Mouse (Mus musculus): Measurements from ENCODE around the gene Ccdc155. TPM values are rescaled to one million over a fixed set of nuclear protein-coding genes. Genes with fewer than 3 reads are reported as not detected.

Gene Ccdc155
- total and polyA plus RNA-seq, 3 experiments, result 0.12 TPM; not detected in 2

- H3K4me1 ChIP-seq (ENCODE audit: control insufficient read depth, insufficient read depth, low read length), result peaks cover 3% of the 10 kb centered on the region
- no peak overlapping the region for H3K4me3 ChIP-seq
- no peak overlapping the region for H3K9ac ChIP-seq (ENCODE audit: low read depth, low read length)
- H3K27ac ChIP-seq, result no peak overlapping the region
- no peaks in the 10 kb centered on the region for H3K79me2 ChIP-seq (replicated peaks; ENCODE audit: control insufficient read depth, insufficient read depth, low read length)
- intact Hi-C loops (cut with DNase I), result no loop called here
- H3K27me3 ChIP-seq (ENCODE audit: control insufficient read depth, insufficient read depth, low read length), result no peaks in the 10 kb centered on the region
- 84% methylated on average over 7 of the region's 7 CpGs for WGBS
- no peaks in the 10 kb centered on the region for H3K36me3 ChIP-seq (ENCODE audit: control insufficient read depth, insufficient read depth, low read length)
- TF ChIP-seq POLR2A (IDR thresholded peaks at IDR 0.05; ENCODE audit: insufficient read depth, low read depth, low read length), result no peak
- DNase-seq, result no peak
Measured at GRCm38 (mm10) chr7:45229459-45230203, 24.9 kb upstream of the Ccdc155 start.

- Histone ChIP-seq H3K36me3 (ENCODE audit: control insufficient read depth, insufficient read depth, low read length) (no peaks in the 10 kb centered on the region), H3K9ac (ENCODE audit: low read depth, low read length) (no peak overlapping the region), H3K79me2 (replicated peaks; ENCODE audit: control insufficient read depth, insufficient read depth, low read length) (no peaks in the 10 kb centered on the region), H3K27me3 (ENCODE audit: control insufficient read depth, insufficient read depth, low read length) (no peaks in the 10 kb centered on the region), H3K4me3 (no peak overlapping the region), H3K27ac (no peak overlapping the region), H3K4me1 (ENCODE audit: control insufficient read depth, insufficient read depth, low read length) (peaks cover 2% of the 10 kb centered on the region; the same call in 1 of the 2 replicates)
- no peak for DNase-seq
- 92% methylated on average over 8 of the region's 8 CpGs for WGBS
- intact Hi-C loops (cut with DNase I), result no loop called here
- TF ChIP-seq POLR2A (IDR thresholded peaks at IDR 0.05; ENCODE audit: insufficient read depth, low read depth, low read length) (no peak), CTCF (IDR thresholded peaks at IDR 0.05) (no peak), EP300 (IDR thresholded peaks at IDR 0.05; ENCODE audit: insufficient read depth, low read depth, low read length) (no peak)
Measured at GRCm38 (mm10) chr7:45229046-45229445, 24.4 kb upstream of the Ccdc155 start.

DNA sequence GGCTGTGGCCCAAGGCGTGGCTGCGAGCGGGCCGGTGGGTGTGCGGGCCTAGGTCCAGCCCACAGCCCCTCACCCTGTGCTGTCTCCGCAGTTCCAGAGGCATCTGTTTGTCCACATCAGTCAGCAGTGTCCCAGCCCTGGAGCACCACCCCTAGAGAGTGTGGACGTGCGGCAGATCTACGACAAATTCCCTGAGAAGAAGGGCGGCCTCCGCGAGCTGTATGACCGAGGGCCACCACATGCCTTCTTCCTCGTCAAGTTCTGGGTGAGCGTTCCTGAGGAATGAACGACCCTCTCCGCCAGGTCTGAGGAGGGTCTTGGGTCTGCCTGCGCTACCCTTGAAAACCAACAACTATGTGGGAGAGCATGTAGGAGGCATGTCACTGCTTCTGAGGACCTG, 23.9 kb upstream of the Ccdc155 start:
- WGBS, result 94% methylated on average over 18 of the region's 18 CpGs
- Histone ChIP-seq H3K9ac (ENCODE audit: low read depth, low read length) (no peak overlapping the region), H3K4me1 (ENCODE audit: control insufficient read depth, insufficient read depth, low read length) (no peaks in the 10 kb centered on the region), H3K27ac (no peak overlapping the region), H3K27me3 (ENCODE audit: control insufficient read depth, insufficient read depth, low read length) (no peaks in the 10 kb centered on the region), H3K36me3 (ENCODE audit: control insufficient read depth, insufficient read depth, low read length) (no peaks in the 10 kb centered on the region), H3K79me2 (replicated peaks; ENCODE audit: control insufficient read depth, insufficient read depth, low read length) (no peaks in the 10 kb centered on the region), H3K4me3 (no peak overlapping the region)
- intact Hi-C loops (cut with DNase I), result no loop called here
- TF ChIP-seq POLR2A (IDR thresholded peaks at IDR 0.05; ENCODE audit: insufficient read depth, low read depth, low read length), result no peak
- no peak for TF ChIP-seq CTCF (IDR thresholded peaks at IDR 0.05)
- DNase-seq, result no peak

GRCm38 (mm10) chr7:45226421-45226820, 21.7 kb upstream of the Ccdc155 start:
- Histone ChIP-seq H3K4me1 (ENCODE audit: control insufficient read depth, insufficient read depth, low read length) (no peaks in the 10 kb centered on the region), H3K36me3 (ENCODE audit: control insufficient read depth, insufficient read depth, low read length) (no peaks in the 10 kb centered on the region), H3K27ac (no peak overlapping the region), H3K9ac (ENCODE audit: low read depth, low read length) (no peak overlapping the region), H3K27me3 (ENCODE audit: control insufficient read depth, insufficient read depth, low read length) (no peaks in the 10 kb centered on the region), H3K79me2 (replicated peaks; ENCODE audit: control insufficient read depth, insufficient read depth, low read length) (no peaks in the 10 kb centered on the region), H3K4me3 (no peak overlapping the region)
- no peak for TF ChIP-seq EP300 (IDR thresholded peaks at IDR 0.05; ENCODE audit: insufficient read depth, low read depth, low read length)
- intact Hi-C loops (cut with DNase I), result no loop called here
- no peak for DNase-seq
- WGBS, result 98% methylated on average over 5 of the region's 5 CpGs

GRCm38 (mm10) chr7:45224826-45225225, 20.1 kb upstream of the Ccdc155 start:
- Histone ChIP-seq H3K27me3 (ENCODE audit: control insufficient read depth, insufficient read depth, low read length) (no peaks in the 10 kb centered on the region), H3K9ac (ENCODE audit: low read depth, low read length) (no peak overlapping the region), H3K79me2 (replicated peaks; ENCODE audit: control insufficient read depth, insufficient read depth, low read length) (no peaks in the 10 kb centered on the region), H3K27ac (no peak overlapping the region), H3K36me3 (ENCODE audit: control insufficient read depth, insufficient read depth, low read length) (no peaks in the 10 kb centered on the region), H3K4me3 (no peak overlapping the region), H3K4me1 (ENCODE audit: control insufficient read depth, insufficient read depth, low read length) (no peaks in the 10 kb centered on the region)
- WGBS, result 91% methylated on average over 7 of the region's 7 CpGs
- DNase-seq, result no peak
- TF ChIP-seq CTCF (IDR thresholded peaks at IDR 0.05) (no peak), EP300 (IDR thresholded peaks at IDR 0.05; ENCODE audit: insufficient read depth, low read depth, low read length) (no peak), POLR2A (IDR thresholded peaks at IDR 0.05; ENCODE audit: insufficient read depth, low read depth, low read length) (no peak)
- intact Hi-C loops (cut with DNase I), result no loop called here

DNA sequence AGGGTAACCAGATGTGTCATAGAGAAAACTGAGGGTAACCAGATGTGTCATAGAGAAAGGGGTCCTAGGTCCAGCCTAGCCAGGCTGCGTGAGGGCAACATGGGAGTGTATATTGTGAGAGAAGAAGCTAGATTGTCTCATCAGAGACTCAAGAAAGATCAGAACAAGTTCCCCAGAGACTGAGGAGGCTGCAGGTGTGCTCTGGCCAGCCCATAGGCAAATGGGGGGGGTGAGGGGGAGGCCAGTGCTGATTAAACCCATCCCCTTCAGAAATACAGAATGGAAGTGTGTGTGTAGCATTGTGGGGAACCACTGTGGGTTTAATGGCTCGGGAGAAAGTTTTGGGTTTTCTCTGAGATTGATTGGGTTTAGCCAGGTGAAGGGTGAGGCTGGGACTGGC, 17.0 kb upstream of the Ccdc155 start:
- Histone ChIP-seq H3K9ac (ENCODE audit: low read depth, low read length) (no peak overlapping the region), H3K27ac (no peak overlapping the region), H3K4me1 (ENCODE audit: control insufficient read depth, insufficient read depth, low read length) (peaks cover 2% of the 10 kb centered on the region), H3K36me3 (ENCODE audit: control insufficient read depth, insufficient read depth, low read length) (no peaks in the 10 kb centered on the region), H3K79me2 (replicated peaks; ENCODE audit: control insufficient read depth, insufficient read depth, low read length) (no peaks in the 10 kb centered on the region), H3K4me3 (no peak overlapping the region), H3K27me3 (ENCODE audit: control insufficient read depth, insufficient read depth, low read length) (no peaks in the 10 kb centered on the region)
- no peak for TF ChIP-seq EP300 (IDR thresholded peaks at IDR 0.05; ENCODE audit: insufficient read depth, low read depth, low read length)
- no peak for TF ChIP-seq CTCF (IDR thresholded peaks at IDR 0.05)
- intact Hi-C loops (cut with DNase I), result no loop called here
- DNase-seq, result no peak
- 87% methylated on average over 2 of the region's 2 CpGs for WGBS

Measured in heart, adult 2 months (tissue).